Mouse (Mus musculus) embryonic fibroblast, embryonic 13.5 days (primary cell): ENCODE data around the gene Optn. TPM values are rescaled to one million over a fixed set of nuclear protein-coding genes. Genes with fewer than 3 reads are reported as not detected.
"Not testable (repeated sequence)": the region's sequence is repeated elsewhere in the genome, so short reads cannot be mapped to it uniquely, and the experiment has no call there.

Source experiments
- H3K27ac ChIP-seq: 2 replicates; pipeline ENCODE4 v1.5.1; 2012; ENCODE audit warnings: low read length, control low read depth, inconsistent platforms; ENCODE audit not compliant: insufficient read depth
- H3K4me1 ChIP-seq: 2 replicates; pipeline ENCODE4 v1.6.1; 2011; ENCODE audit warnings: low read length; ENCODE audit not compliant: control insufficient read depth, insufficient read depth
- H3K4me3 ChIP-seq: 2 replicates; pipeline ENCODE4 v1.5.1; 2011; ENCODE audit warnings: mild to moderate bottlenecking, control low read depth, low read length; ENCODE audit not compliant: insufficient read depth
- CTCF ChIP-seq: IDR thresholded peaks from 2 replicates; pipeline ENCODE4 v1.5.1; 2011; ENCODE audit warnings: mild to moderate bottlenecking, control low read depth, low read length, moderate library complexity, borderline replicate concordance; ENCODE audit not compliant: insufficient read depth
- POLR2A ChIP-seq: IDR thresholded peaks from 2 replicates; pipeline ENCODE4 v1.6.1; 2011; ENCODE audit warnings: low read depth, mild to moderate bottlenecking, control low read depth, low read length, moderate library complexity
- polyA plus RNA-seq: library from polyadenylated mRNA; stranded (reverse); fragments of >200 nt; gene quantifications from 2 replicates; pipeline ENCODE4 v1.2.4, GENCODE M21; 2011; ENCODE audit warnings: low read depth; ENCODE audit not compliant: missing spikeins, insufficient read length

The Optn gene
- polyA plus RNA-seq = 10.4 and 12.9 TPM in 2 replicates

DNA sequence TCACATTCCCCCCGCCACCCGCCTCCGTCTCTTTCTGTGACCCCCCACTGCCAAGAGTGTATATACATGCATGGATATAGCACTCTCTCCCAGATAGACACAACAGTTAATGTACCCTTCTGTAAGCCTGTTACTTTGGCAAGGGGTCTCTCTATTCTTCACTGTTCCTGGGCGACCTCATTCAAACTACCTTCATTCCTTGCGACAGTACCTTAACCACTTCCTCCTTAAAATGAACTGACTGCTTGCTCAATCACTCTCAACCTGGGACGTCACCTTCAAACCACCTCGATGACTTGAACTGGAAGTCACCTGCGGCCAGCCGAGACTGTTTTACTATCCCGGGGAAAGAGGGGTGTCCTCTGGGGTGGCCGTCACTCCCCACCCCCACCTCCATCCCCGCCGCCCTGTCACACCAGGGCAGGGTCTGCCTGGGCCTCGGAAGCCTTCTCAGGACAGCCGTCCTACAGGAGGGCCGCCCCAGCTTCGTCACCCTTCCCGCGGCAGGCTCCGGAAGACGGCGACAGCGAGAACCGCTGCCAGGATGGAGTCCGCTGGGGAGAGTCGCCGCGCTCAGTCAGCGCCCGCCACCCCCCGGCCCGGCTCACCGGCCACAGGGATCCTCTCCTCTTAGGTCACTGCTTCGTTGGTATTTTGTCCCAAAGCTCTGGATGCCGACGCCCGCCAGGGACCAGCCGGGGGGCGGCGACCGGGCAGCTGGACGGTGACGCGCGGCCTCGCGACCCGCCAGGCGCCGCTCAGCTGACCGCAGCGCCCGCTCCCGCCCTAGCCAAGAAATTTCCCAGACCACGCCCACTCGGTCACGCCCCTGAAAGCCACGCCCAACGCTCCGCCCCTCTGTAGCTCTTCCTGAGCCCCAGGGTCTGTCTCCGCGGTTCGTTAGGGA, at the start of gene Optn:
Gene Optn (minus strand): TSS at position 753 of the 907 bp plus-strand sequence.
- Histone ChIP-seq H3K4me3 (peak within 1 kb of the TSS; percentile 89), H3K4me1 (no peaks in the 10 kb centered on the region; the same call in 1 of the 2 replicates), H3K27ac (no peak within 1 kb of the TSS)
- TF ChIP-seq CTCF (no peak), POLR2A (peak; percentile 50)

DNA sequence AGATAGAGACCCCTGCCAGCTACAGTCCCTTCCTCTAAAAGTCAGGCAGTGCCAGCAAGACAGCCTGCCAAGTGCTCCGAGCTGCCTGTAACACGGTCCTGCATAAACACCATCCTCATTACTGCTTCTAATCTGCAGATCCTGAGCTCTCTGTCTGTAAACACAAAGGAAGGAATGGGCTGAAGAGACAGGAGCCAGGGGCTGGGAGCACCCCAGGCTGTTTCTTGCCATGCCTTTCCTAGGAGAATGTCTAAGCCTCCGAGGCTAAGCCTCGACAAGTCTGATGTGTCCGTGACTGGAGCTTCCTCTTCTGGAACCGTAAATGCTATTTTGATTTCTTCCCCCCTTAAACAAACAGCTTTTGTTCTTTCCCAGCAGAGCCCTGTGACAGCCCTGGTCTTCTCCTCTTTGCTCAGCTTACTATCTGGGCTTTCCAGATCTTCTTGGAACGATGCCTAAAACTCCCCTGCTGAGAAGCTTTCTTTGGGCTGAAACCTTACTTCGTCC, 49.0 kb upstream of the Optn start:
- H3K27ac ChIP-seq = no peak overlapping the region
- no peak for TF ChIP-seq POLR2A
- TF ChIP-seq CTCF = no peak
- peaks cover 6% of the 10 kb centered on the region; the same call in 1 of the 2 replicates for H3K4me1 ChIP-seq
- H3K4me3 ChIP-seq = no peak overlapping the region

- Histone ChIP-seq H3K4me3 (no peak overlapping the region), H3K27ac (no peak overlapping the region), H3K4me1 (no peaks in the 10 kb centered on the region)
- TF ChIP-seq POLR2A (no peak), CTCF (no peak)
These were observed 39.0 kb upstream of the Optn start for GRCm38 (mm10) chr2:5102891-5103290.

GRCm38 (mm10) chr2:5101743-5102245, 37.9 kb upstream of the Optn start:
- H3K4me1 ChIP-seq = no peaks in the 10 kb centered on the region
- H3K27ac ChIP-seq = no peak overlapping the region
- TF ChIP-seq POLR2A (no peak), CTCF (no peak)
- H3K4me3 ChIP-seq = no peak overlapping the region

DNA sequence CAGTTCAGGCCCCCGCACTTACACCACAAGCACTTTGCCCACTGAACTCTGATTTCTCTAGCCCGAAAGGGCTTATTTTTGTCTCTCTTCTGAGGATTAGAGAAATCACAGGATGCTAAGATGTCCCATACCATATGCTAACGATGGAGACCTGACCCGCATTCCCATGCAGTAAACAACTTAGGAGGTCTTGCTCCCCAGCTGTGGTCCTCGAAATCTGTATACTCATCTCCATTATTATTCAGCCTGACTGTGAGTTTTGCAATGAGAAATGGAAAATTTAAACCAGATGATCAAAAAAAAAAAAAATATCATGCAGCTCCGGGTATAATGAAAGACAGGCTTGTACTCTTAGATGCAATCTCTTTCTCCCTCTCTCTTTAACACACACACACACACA, 35.3 kb upstream of the Optn start:
- H3K27ac ChIP-seq = no peak overlapping the region
- 0 out of 2 replicates have a peak, but pooled peaks cover 3% of the 10 kb centered on the region for H3K4me1 ChIP-seq
- no peak overlapping the region for H3K4me3 ChIP-seq
- TF ChIP-seq CTCF (no peak), POLR2A (no peak)

- Histone ChIP-seq H3K4me3 (no peak overlapping the region), H3K4me1 (0 out of 2 replicates have a peak, but pooled peaks cover 3% of the 10 kb centered on the region), H3K27ac (no peak overlapping the region)
- TF ChIP-seq POLR2A = no peak
- TF ChIP-seq CTCF = no peak
These were observed 34.1 kb upstream of the Optn start for GRCm38 (mm10) chr2:5097786-5098445.

GRCm38 (mm10) chr2:5095316-5095715, 31.5 kb upstream of the Optn start:
- no peak for TF ChIP-seq POLR2A
- Histone ChIP-seq H3K4me3 (no peak overlapping the region), H3K27ac (peak overlapping the region; percentile 93), H3K4me1 (0 out of 2 replicates have a peak, but pooled peaks cover 3% of the 10 kb centered on the region)

DNA sequence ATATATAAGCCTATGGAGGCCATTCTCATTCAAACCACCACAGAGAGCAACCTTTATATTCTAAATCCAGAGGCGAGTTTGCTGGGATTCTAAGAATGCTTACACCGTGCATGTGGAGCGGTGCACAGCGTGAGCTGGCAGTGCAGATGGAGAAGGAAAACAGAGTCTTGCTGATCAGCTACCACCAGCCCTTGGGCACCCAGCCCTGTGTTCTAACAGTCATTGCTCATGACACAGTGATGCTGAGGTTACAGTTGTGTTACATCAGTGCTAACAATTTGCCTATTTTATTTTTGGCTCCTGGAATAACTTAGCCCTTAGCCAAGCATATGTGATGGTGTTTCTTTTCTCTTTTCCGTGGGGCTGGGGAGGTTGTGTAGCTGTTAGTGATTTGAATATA, 31.0 kb upstream of the Optn start:
- Histone ChIP-seq H3K4me1 (0 out of 2 replicates have a peak, but pooled peaks cover 3% of the 10 kb centered on the region), H3K4me3 (no peak overlapping the region), H3K27ac (peak overlapping the region; percentile 93)
- TF ChIP-seq POLR2A = no peak
- no peak for TF ChIP-seq CTCF

GRCm38 (mm10) chr2:5090385-5090784, 26.5 kb upstream of the Optn start:
- H3K4me1 ChIP-seq, H3K27ac ChIP-seq, H3K4me3 ChIP-seq: not testable (repeated sequence)
